Mouse (Mus musculus): Measurements from ENCODE around the gene Taco1. TPM values are rescaled to one million over a fixed set of nuclear protein-coding genes. Genes with fewer than 3 reads are reported as not detected.

The Taco1 gene
- polyA plus RNA-seq, 1 experiment from 2014 or later = 16.3 TPM

DNA sequence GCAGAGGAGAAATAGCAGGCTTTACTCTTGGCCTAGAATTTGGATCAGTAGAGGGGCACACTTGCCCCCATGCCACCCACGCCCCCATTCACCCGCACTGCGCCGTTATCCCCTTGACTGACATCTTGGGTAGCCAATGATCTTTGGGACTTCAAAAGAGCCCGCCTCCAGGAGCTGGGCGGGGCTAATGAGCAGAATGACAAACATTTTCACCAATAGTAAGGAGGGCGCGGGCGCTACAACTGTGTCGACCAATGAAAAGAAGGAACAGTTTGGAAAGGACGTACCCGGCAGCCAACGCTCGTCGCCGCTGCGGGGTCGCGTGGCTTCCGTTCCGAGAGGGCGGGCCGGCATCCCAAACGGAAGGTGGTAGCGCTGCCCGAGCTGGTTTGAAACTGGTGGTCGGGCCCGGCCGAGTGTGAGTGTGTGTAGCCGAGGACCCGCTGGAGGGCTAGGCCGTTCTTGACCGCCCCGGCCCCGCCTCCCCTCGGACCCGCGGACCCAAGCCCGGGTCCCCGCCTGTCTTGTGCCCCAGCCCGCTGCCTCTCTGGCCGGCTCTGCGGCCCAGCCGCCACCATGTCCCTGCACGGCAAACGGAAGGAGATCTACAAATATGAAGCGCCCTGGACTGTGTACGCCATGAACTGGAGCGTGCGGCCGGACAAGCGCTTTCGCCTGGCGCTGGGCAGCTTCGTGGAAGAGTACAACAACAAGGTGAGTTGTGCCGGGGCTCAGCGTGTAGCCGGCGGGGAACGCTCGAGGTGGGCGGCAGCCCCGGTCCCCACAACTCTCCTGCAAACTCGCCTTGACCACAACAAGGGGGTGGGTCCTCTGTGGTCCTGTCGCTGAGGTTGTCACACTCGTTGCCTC, 29.1 kb upstream of the Taco1 start, which contains the start of gene Dcaf7:
TSS of gene Dcaf7 (plus strand) at position 325 of the 870 bp plus-strand sequence.
- no peak for TF ChIP-seq CTCF (IDR thresholded peaks at IDR 0.05)
- CTCF ChIA-PET = interaction anchor here (0.9 kb wide), 1 partner anchor 10 kb away, joined by 8 read pairs; no protein-coding TSS in a partner anchor
- no peaks in the 10 kb centered on the region for H3K27me3 ChIP-seq
- in situ Hi-C loops (cut with MboI; ENCODE audit: low pct_unique_long_range_greater_than_20kb) = no loop called here
- POLR2A ChIA-PET = no interaction called here
- ATAC-seq (peak; percentile 99), DNase-seq (ENCODE audit: low read depth, low spot score) (peak; percentile 83)

GRCm38 (mm10) chr11:106037418-106037751, 28.5 kb upstream of the Taco1 start:
- H3K27me3 ChIP-seq = no peaks in the 10 kb centered on the region
- DNase-seq (ENCODE audit: low read depth, low spot score) (no peak), ATAC-seq (no peak)
- in situ Hi-C loops (cut with MboI; ENCODE audit: low pct_unique_long_range_greater_than_20kb) = no loop called here
- ChIA-PET CTCF (interaction anchor here (2.2 kb wide), 1 partner anchor 11 kb away, joined by 9 read pairs; no protein-coding TSS in a partner anchor), POLR2A (interaction anchor here (0.5 kb wide), 1 partner anchor 93 kb away, joined by 3 read pairs; no protein-coding TSS in a partner anchor)
- TF ChIP-seq CTCF (IDR thresholded peaks at IDR 0.05) = no peak

GRCm38 (mm10) chr11:106044349-106044748, 21.5 kb upstream of the Taco1 start:
- POLR2A ChIA-PET = no interaction called here
- CTCF ChIA-PET = no interaction called here
- no peak for DNase-seq (ENCODE audit: low read depth, low spot score)
- ATAC-seq = no peak
- no peak for TF ChIP-seq CTCF (IDR thresholded peaks at IDR 0.05)
- in situ Hi-C loops (cut with MboI; ENCODE audit: low pct_unique_long_range_greater_than_20kb) = no loop called here
- H3K27me3 ChIP-seq = no peaks in the 10 kb centered on the region

DNA sequence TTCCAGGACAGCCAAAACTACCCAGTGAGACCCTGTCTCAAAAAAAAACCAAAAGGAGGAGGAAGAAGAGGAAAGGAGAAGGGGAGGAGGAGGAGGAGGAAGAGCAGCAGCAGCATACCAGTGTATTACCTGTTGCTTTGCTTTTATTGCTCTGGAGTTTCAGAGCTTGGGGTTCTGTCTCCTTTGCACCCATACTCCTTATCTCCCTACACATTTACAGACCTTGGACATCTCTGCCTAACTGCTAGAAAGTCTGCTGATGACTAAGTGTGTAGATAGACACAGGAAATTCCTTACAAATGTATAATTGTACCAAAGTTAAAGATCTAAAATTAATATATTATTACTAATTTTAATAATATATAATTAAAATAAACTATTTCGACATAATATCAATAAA, 20.6 kb upstream of the Taco1 start:
- POLR2A ChIA-PET = no interaction called here
- no peak for TF ChIP-seq CTCF (IDR thresholded peaks at IDR 0.05)
- no peak for ATAC-seq

DNA sequence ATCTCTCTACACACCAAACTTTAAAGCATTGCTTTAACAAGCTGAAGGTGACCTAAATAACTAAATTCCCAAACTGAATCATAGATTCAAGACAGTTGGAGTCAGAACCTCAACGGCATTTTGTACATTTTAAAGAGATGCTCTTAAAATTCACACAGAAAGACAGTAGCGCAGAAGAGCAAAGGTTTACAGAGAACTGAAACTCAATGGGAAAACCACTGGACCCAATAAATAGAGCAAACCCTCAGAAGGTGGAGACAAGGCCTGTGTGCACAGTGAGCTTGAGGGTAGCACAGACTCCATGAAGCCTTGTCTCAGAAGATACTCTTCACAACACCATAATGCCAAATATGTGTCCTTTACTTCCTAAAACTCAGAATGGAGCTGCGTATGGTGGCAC, 20.1 kb upstream of the Taco1 start:
- POLR2A ChIA-PET = no interaction called here
- CTCF ChIA-PET = interaction anchor here (1.0 to 1.9 kb wide), 2 partner anchors 8 to 19 kb away, joined by 3 to 6 read pairs; no protein-coding TSS in a partner anchor
- DNase-seq (ENCODE audit: low read depth, low spot score) (no peak), ATAC-seq (no peak)
- in situ Hi-C loops (cut with MboI; ENCODE audit: low pct_unique_long_range_greater_than_20kb) = no loop called here
- no peaks in the 10 kb centered on the region for H3K27me3 ChIP-seq
- no peak for TF ChIP-seq CTCF (IDR thresholded peaks at IDR 0.05)

More for the DNA sequence above, 20.6 kb upstream of the Taco1 start:
- DNase-seq (ENCODE audit: low read depth, low spot score) = no peak
- no peaks in the 10 kb centered on the region for H3K27me3 ChIP-seq
- CTCF ChIA-PET = interaction anchor here (1.0 to 1.9 kb wide), 2 partner anchors 9 to 18 kb away, joined by 3 to 6 read pairs; no protein-coding TSS in a partner anchor
- in situ Hi-C loops (cut with MboI; ENCODE audit: low pct_unique_long_range_greater_than_20kb) = no loop called here

GRCm38 (mm10) chr11:106046584-106046983, 19.3 kb upstream of the Taco1 start:
- TF ChIP-seq CTCF (IDR thresholded peaks at IDR 0.05) = no peak
- H3K27me3 ChIP-seq = no peaks in the 10 kb centered on the region
- ChIA-PET CTCF (interaction anchor here (1.9 kb wide), 1 partner anchor 20 kb away, joined by 6 read pairs; no protein-coding TSS in a partner anchor), POLR2A (no interaction called here)
- in situ Hi-C loops (cut with MboI; ENCODE audit: low pct_unique_long_range_greater_than_20kb) = no loop called here
- DNase-seq (ENCODE audit: low read depth, low spot score) (no peak), ATAC-seq (no peak)

DNA sequence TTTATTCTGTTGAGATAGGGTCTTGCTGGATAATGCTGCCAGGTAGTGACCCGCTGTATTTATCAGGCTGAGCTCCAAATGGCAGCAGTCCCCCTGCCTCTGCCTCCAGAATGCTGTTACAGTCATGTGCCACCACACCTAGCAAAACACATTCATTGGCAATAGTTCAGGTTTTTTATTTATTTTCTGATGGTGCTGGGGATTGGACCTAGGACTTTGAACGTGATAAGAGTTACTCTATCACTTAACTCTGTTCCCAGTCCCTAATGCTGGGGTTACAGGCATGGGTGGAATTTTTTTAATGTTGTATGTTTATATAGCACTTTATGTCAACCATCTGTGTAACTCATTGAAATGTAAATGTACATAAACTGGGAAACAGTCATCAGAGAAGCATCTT, 11.9 kb upstream of the Taco1 start:
- in situ Hi-C loops (cut with MboI; ENCODE audit: low pct_unique_long_range_greater_than_20kb) = no loop called here
- H3K27me3 ChIP-seq = no peaks in the 10 kb centered on the region

GRCm38 (mm10) chr11:106054600-106054999, 11.3 kb upstream of the Taco1 start:
- ATAC-seq (no peak), DNase-seq (ENCODE audit: low read depth, low spot score) (no peak)
- CTCF ChIA-PET = interaction anchor here (1.5 kb wide), 1 partner anchor 9 kb away, joined by 3 read pairs; no protein-coding TSS in a partner anchor
- in situ Hi-C loops (cut with MboI; ENCODE audit: low pct_unique_long_range_greater_than_20kb) = no loop called here
- POLR2A ChIA-PET = no interaction called here
- no peak for TF ChIP-seq CTCF (IDR thresholded peaks at IDR 0.05)
- H3K27me3 ChIP-seq = no peaks in the 10 kb centered on the region

More for the DNA sequence above, 11.9 kb upstream of the Taco1 start:
- ATAC-seq = no peak
- no peak for DNase-seq (ENCODE audit: low read depth, low spot score)
- no peak for TF ChIP-seq CTCF (IDR thresholded peaks at IDR 0.05)
- POLR2A ChIA-PET = no interaction called here
- CTCF ChIA-PET = interaction anchor here (1.5 kb wide), 2 partner anchors 8 kb away, joined by 3 to 6 read pairs; no protein-coding TSS in a partner anchor

- CTCF ChIA-PET = no interaction called here
- DNase-seq (ENCODE audit: low read depth, low spot score) (no peak), ATAC-seq (no peak)
- no peak for TF ChIP-seq CTCF (IDR thresholded peaks at IDR 0.05)
- POLR2A ChIA-PET = interaction anchor here (0.5 kb wide), 1 partner anchor 30 kb away, joined by 4 read pairs; no protein-coding TSS in a partner anchor
- no peaks in the 10 kb centered on the region for H3K27me3 ChIP-seq
- in situ Hi-C loops (cut with MboI; ENCODE audit: low pct_unique_long_range_greater_than_20kb) = no loop called here
Observed at GRCm38 (mm10) chr11:106055341-106055740, 10.5 kb upstream of the Taco1 start.

DNA sequence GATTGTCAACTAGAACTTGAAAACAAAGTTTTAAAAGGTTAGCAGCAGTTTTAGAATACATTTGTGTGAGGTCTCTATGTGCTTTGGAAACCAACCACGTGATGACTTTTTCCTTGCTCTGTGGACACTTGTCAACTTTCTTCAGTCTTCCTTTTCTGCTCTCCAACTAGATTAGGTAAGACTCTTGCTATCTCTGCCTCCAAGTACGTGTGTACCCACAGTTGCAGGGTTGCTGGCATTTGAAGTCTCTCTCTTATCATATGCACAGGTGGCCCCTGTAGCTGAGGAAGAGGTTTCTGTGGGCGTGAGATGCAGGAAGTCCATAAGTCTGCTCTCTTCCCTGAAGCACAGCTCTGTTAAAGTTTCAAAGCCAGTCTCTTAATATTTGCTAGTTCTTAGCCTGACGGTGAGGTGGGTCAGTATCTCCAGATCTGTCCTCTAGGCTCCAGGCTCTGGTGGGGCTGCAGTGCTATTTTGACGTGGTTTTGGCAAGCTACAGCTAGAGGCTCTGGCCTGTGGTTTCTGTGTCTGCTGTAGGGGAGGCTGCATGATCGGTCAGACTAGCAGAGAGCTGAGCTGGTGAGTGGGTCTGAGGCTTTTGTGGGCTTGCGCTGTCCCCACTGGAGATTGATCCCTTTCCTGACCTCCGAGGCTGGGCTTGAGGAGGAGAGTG, 8.9 kb upstream of the Taco1 start:
- ChIA-PET CTCF (no interaction called here), POLR2A (no interaction called here)
- no peaks in the 10 kb centered on the region for H3K27me3 ChIP-seq
- DNase-seq (ENCODE audit: low read depth, low spot score) (no peak), ATAC-seq (no peak)
- TF ChIP-seq CTCF (IDR thresholded peaks at IDR 0.05) = no peak
- in situ Hi-C loops (cut with MboI; ENCODE audit: low pct_unique_long_range_greater_than_20kb) = no loop called here

DNA sequence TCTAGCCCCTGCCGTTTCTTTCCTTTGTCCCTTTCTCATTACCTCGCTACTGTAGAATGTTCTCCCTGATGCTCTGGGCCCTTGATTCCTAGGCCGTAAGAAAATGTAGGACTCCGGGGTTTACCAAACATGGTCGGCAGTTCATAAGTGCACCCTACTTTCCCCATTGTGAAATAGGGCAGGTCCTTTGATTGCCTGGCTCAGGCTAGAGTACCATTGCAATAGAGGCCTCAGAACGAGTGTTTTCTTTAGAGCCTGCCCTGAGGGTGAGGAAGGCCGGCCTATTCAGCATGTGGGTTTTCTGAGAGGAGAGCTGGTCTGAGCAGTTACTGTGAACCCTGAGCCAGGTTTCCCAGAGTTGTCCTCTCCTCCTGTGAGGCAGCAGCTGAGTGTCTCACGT, 7.8 kb upstream of the Taco1 start:
- POLR2A ChIA-PET = no interaction called here
- TF ChIP-seq CTCF (IDR thresholded peaks at IDR 0.05) = no peak
- CTCF ChIA-PET = no interaction called here
- ATAC-seq (no peak), DNase-seq (ENCODE audit: low read depth, low spot score) (no peak)
- no peaks in the 10 kb centered on the region for H3K27me3 ChIP-seq
- in situ Hi-C loops (cut with MboI; ENCODE audit: low pct_unique_long_range_greater_than_20kb) = no loop called here

All from Patski (cell line).